Mouse (Mus musculus) left cerebral cortex, adult 2 months (tissue): ENCODE data around the gene Gata5. TPM values are rescaled to one million over a fixed set of nuclear protein-coding genes. Genes with fewer than 3 reads are reported as not detected.

Experiments
- DNase-seq, 2 experiments: peaks; one replicate each; pipeline ENCODE4 v3.0.0; 2021 to 2022; ENCODE audit warnings: low spot score in 2 of 2, mixed read lengths in 1 of 2; ENCODE audit errors: extremely low spot score in 1 of 2
- H3K27ac ChIP-seq: fragments of 200-600 bp; 2 replicates; pipeline ENCODE4 v1.8.1; 2022
- H3K4me3 ChIP-seq: fragments of 200-600 bp; 2 replicates; pipeline ENCODE4 v1.8.1; 2022
- CTCF ChIP-seq: fragments of 200-600 bp; IDR thresholded peaks from 2 replicates; pipeline ENCODE4 v1.8.1; 2022; ENCODE audit warnings: antibody characterized with exemption, mild to moderate bottlenecking, moderate library complexity
- intact Hi-C: fragments of 180-260 bp; cut with DNase I; formaldehyde crosslinking; loops from one replicate; pipeline ENCODE4 v1.15.1; 2025
- long read RNA-seq, 2 experiments: library from polyadenylated mRNA; stranded (forward); transcript quantifications; one replicate each; pipeline ENCODE4 v2.0.0; 2021; ENCODE audit warnings: borderline mapping rate in 2 of 2
- total RNA-seq, 2 experiments: library from RNA; stranded (reverse); gene quantifications; 2 replicates each; pipeline ENCODE4 v1.2.3; 2021

Gata5 gene
- total RNA-seq = not detected
- long read RNA-seq, experiment 1 = 0 reads
- long read RNA-seq, experiment 2 = 0 reads

DNA sequence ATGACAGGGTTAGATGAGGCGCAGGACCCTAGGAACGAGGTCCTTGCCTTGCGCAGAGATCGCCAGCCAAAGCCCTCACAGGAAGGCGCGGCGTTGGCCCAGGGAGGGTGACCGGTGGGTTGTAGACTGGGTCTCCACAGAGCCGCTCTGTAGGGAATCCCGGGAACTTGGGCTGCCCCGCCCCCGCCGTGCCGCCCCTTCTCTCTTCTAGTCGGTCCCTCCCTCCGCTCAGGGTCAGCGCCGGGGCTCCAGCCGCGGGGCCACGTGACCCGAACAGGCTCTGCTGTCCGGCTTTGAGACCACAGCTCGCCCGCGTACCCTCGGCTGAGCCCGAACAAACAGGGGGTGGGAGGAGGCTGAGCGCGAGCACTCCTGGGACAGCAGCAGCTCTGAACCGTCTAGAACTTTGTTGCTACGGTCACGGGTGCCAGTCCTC, at the start of gene Gata5:
TSS of gene Gata5 (minus strand) at position 149 of the 436 bp plus-strand sequence.
- intact Hi-C loops = no loop called here
- H3K4me3 ChIP-seq = no peak within 1 kb of the TSS
- H3K27ac ChIP-seq = no peak within 1 kb of the TSS
- DNase-seq = no peak
- no peak for TF ChIP-seq CTCF

DNA sequence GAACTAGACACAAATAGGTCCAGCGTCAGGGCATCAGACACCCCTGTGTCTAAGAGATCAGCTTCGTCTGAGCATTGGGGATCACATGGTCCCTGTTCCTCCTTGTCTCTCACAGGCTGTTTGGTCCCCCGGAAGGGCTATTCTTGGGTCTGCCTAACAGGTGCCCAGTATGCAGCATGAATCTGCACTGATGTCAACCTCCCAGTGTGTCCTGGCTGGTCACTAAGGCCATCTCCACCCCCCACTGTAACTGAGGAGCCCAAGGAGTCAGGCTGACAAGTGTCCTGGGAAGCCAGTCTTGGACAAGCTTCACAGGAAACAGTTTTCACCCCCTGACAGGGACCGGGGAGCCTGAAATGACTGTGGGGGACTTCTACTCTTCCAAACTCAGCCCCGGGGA, 42.2 kb upstream of the Gata5 start:
- intact Hi-C loops = no loop called here
- TF ChIP-seq CTCF = no peak
- DNase-seq = no peak
- Histone ChIP-seq H3K4me3 (no peak overlapping the region), H3K27ac (no peak overlapping the region)

DNA sequence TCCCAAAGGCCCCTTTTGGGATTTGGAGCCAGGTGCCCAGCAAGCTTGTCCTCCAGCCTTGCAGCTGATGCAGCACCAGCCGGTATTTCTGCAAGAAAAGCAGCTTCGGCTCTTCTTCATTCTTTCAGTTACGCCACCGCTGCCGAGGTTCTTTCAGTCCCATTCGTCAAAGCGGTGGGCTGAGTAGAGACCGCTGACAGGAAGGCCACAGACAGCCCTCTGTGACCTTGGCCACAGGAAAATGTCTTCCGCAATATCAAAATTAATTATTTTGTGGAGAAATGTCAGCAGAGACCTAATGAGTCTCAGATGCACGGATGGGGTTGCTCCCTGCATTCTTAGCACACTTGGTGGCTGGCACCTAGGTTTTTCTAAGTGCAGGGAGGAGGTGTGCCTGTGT, 38.8 kb upstream of the Gata5 start:
- DNase-seq = no peak
- Histone ChIP-seq H3K4me3 (no peak overlapping the region), H3K27ac (no peak overlapping the region)
- intact Hi-C loops = no loop called here
- no peak for TF ChIP-seq CTCF

DNA sequence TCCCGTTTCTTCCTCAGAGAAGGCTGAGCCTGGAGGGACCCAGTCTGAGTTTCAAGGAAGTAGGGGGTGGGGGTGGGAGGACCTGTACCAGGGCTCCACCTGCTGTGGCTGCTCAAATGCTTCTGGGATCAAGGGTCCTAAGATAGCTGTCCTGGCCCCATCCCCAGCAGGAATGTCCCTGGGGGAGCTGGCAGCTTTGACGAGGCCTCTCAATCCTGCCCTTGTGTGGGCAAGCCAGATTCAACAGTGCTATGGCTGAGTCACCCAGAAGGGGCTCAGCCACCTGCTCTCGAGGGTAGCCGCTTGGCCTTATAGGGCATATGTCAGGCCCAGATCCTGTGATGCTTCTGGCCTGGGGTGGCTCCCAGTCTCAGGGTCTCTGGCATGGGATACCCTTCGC, 33.9 kb upstream of the Gata5 start:
- no peak for TF ChIP-seq CTCF
- no peak for DNase-seq

DNA sequence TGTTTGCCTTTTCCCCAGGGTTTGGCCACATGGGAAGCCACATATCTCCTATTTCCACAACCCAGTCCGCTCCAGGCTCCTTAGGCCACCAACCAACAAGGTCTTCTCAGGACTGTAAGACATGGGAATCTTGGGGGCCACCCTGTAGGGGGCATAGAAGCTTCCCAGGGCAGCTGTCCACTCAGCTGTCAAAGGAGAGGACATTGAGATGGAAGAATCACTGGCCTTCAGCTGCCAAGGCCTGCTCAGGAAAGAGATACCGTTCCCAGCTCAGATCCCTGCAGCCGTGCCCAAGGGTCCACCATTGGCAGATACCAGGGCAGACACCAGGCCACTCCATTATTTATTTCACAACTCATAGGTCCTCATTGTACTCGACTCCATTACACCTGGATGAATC, 32.9 kb upstream of the Gata5 start:
- Histone ChIP-seq H3K27ac (no peak overlapping the region), H3K4me3 (no peak overlapping the region)
- TF ChIP-seq CTCF = no peak
- intact Hi-C loops = loop anchor here (5.0 kb wide), 1 partner anchor 195 kb away; no protein-coding TSS in a partner anchor
- no peak for DNase-seq

More for the DNA sequence above, 33.9 kb upstream of the Gata5 start:
- Histone ChIP-seq H3K4me3 (no peak overlapping the region), H3K27ac (no peak overlapping the region)
- intact Hi-C loops = loop anchor here (5.0 kb wide), 1 partner anchor 194 kb away; no protein-coding TSS in a partner anchor

DNA sequence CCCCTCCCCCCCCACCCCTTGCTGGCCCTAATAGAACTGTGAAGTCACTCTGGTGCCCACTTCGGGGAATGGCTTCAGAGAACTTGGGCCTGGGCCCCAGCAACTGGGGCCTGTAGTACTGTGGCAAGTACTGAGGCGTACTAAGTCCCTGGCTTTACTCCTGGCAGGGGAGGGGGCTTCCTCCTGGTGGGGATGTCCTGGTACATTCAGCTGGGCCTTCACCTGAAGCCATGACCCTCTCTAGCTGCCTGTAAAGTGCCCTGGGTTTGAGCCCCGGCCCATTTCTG, 28.9 kb upstream of the Gata5 start:
- no peak for DNase-seq
- intact Hi-C loops = no loop called here
- H3K27ac ChIP-seq = no peak overlapping the region
- no peak overlapping the region for H3K4me3 ChIP-seq
- TF ChIP-seq CTCF = no peak

DNA sequence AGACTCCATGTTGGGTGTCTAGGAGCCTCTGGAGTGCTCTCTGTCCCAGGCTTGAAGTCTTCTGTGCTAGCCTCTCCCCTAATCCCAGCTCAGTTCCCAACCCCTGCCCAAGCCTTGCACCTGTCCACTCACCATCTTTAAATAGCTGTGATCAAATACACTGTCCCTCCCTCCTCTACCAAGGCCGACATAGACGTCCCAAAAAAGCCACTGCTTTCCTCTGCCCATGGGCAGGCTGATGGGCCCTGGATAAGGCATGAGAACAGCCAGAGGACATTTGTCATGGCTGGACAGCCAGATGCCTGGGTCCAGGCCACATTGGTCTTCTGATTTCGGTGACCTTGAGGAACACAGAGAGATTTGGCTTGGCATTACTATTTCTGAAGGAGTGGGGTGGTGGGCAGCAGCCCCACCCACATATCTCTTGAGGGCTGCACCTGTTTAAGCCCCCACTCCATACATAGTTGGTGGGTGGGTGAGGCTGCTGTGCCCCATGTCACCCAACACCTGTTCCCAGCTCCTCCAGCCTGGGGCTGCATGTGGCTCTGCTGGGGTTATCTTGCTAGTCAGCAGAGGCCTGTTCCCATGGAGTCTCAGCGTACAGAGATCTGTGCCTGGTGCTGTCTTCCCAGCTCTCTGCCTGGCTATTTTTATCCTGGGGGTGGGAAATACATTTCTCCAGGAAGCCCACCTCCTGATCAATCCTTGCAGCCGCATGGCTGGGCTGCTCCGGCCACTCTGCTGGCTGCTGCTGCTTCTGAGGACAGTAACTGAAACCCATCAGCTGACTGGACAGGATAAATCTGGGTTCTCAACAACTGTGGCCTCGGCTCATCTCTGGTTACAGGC, 28.3 kb upstream of the Gata5 start:
- Histone ChIP-seq H3K4me3 (no peak overlapping the region), H3K27ac (no peak overlapping the region)
- DNase-seq = no peak
- intact Hi-C loops = no loop called here
- TF ChIP-seq CTCF = no peak

DNA sequence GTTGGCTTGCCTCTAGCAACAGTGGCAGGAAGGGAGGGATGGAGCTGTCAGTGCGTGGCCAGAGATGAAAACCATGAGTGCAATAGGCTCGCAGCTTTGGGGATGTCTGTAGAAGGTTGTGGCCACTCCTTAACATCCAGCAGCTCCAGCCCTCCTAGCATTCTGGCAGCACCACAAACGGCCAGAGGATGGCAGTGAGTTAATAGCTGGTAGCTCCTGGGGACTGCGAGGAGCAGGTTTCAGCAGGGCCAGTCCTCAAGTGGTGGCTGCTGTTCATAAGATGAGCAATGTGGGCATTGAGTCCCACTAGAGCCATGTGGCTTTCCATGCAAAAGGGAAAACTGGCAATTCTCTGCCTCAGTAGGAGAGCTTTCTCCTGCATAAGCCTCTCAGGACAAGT, 24.6 kb upstream of the Gata5 start:
- no peak for DNase-seq
- H3K4me3 ChIP-seq = no peak overlapping the region
- intact Hi-C loops = no loop called here
- peak; percentile 41 for TF ChIP-seq CTCF
- H3K27ac ChIP-seq = no peak overlapping the region

DNA sequence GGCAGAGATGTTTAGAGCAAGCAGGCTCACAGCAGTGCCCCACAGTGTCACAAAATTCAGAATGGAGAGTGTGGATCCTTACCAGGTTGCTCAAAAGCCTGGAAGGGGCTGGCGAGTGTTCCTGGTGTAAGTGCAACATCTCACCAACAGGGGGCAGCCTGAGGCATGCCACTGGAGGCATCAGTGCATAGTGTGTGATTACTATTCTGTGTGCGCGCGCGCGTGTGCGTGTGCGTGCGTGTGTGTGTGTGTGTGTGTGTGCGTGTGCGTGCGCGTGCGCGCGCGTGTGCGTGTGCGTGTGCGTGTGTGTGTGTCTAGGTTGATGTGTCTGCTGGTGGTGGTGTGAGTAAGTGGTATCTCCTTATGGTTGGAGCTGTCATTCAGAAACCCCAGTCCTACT, 18.8 kb upstream of the Gata5 start:
- Histone ChIP-seq H3K27ac (no peak overlapping the region), H3K4me3 (no peak overlapping the region)
- DNase-seq = peak; percentile 21 to 54
- intact Hi-C loops = loop anchor here (1.0 to 2.0 kb wide), 2 partner anchors 79 to 225 kb away; no protein-coding TSS in a partner anchor
- TF ChIP-seq CTCF = peak; percentile 78

DNA sequence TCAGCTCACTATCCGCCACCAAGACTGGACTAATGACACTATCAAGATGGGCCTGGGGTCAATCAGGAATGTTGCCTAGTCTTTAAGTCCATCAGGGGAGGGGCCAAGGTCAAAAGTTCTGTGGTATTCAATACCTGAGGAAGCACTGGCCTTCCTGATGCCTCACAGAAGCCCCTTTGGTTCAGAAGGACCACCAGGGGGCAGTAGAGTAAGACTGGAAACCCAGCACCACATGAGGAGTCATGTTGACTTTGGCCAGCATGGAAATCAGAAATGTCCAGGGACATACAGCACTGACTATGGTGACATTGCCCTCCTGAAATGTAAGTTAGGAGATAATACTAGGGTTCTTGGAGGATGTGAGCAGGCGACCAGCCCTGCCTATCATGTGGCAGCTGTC, 16.2 kb upstream of the Gata5 start:
- no peak for DNase-seq
- intact Hi-C loops = no loop called here

DNA sequence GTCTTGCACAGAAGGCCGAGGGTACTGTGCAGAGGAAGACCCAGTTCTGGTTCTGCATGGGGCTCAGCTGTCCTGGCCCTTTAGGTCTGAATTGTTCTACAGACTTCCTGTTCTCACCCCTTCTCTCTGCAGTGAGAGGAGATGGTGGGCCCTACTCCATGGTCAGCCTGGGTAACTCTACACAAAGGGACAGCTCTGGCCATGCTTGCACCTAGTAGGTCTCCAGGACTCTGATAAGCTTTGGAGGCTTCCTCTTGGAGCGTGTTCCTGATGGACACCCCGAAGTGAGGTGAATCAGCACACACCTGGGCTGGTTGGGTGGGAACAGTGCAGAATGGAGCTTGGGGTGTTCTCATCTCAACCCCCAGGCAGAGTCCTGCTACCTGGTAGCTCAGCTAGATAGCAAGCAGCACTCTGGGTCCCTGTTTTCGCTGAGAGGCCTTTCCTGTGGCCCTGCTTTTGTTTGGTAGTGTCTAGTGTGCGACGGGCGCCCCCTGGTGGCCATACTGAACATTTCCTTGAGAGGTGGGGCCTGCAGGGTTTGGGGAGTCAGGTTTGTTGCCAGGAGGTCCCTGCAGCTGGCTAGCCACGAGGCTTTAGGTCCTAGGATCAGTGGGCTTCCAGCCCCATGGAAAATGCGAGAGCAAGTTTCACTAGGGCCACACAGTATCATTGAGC, 12.5 kb upstream of the Gata5 start:
- intact Hi-C loops = loop anchor here (1.0 to 5.0 kb wide), 2 partner anchors 72 to 430 kb away; partner anchors contain the start of gene Bhlhe23
- H3K4me3 ChIP-seq = no peak overlapping the region
- H3K27ac ChIP-seq = no peak overlapping the region
- peak; percentile 93 for TF ChIP-seq CTCF
- peak; percentile 71 to 80 for DNase-seq

More for the DNA sequence above, 16.2 kb upstream of the Gata5 start:
- no peak overlapping the region for H3K27ac ChIP-seq
- peak; percentile 48 for TF ChIP-seq CTCF
- no peak overlapping the region for H3K4me3 ChIP-seq

DNA sequence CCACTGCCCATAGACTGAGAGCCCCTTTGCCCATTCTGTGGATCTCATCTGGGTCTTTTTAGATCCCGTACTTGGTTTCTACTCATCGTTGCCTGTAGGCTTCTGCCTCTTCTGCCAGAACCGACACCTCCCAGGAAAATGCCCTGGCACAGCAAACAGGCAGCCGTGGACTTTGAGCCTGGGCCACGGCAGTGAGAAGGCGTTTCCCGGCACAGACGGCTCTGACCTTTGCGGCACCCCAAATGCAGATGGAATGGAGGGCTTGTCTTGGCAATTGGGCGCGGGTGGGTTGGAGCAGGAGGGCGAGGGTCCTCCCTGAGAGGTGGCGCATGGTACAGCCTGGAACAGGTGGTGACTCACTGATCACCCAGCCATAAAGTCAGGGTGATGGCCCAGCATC, 8.6 kb upstream of the Gata5 start:
- no peak overlapping the region for H3K27ac ChIP-seq
- no peak overlapping the region for H3K4me3 ChIP-seq
- TF ChIP-seq CTCF = no peak
- intact Hi-C loops = no loop called here
- DNase-seq = no peak
